Mouse (Mus musculus) E14TG2a.4 (cell line): ENCODE data around the gene Ube2h.

ENCODE experiments used
- CTCF ChIP-seq: conservative IDR thresholded peaks from 2 replicates; pipeline ENCODE4 v1.5.1; 2014; ENCODE audit warnings: low read length
- NANOG ChIP-seq: IDR thresholded peaks from 2 replicates; pipeline ENCODE4 v1.6.1; 2014; ENCODE audit warnings: borderline replicate concordance, low read length, mixed read lengths
- POU5F1 ChIP-seq: IDR thresholded peaks from 2 replicates; pipeline ENCODE4 v1.6.1; 2014; ENCODE audit warnings: low read length, borderline replicate concordance

- TF ChIP-seq CTCF (no peak), NANOG (no peak), POU5F1 (no peak)
Measured at GRCm38 (mm10) chr6:30312006-30312405, 7.7 kb upstream of the Ube2h start.
